Mouse (Mus musculus) cerebellum, postnatal 14 days (tissue): Measurements from ENCODE around the gene Sema4g.
"Not testable (repeated sequence)": the region's sequence is repeated elsewhere in the genome, so short reads cannot be mapped to it uniquely, and the experiment has no call there.

Source experiments
- DNase-seq, 2 experiments: peaks; one replicate each; pipeline ENCODE4 v3.0.0; 2021; ENCODE audit warnings: mixed read lengths in 2 of 2

The Sema4g gene

DNA sequence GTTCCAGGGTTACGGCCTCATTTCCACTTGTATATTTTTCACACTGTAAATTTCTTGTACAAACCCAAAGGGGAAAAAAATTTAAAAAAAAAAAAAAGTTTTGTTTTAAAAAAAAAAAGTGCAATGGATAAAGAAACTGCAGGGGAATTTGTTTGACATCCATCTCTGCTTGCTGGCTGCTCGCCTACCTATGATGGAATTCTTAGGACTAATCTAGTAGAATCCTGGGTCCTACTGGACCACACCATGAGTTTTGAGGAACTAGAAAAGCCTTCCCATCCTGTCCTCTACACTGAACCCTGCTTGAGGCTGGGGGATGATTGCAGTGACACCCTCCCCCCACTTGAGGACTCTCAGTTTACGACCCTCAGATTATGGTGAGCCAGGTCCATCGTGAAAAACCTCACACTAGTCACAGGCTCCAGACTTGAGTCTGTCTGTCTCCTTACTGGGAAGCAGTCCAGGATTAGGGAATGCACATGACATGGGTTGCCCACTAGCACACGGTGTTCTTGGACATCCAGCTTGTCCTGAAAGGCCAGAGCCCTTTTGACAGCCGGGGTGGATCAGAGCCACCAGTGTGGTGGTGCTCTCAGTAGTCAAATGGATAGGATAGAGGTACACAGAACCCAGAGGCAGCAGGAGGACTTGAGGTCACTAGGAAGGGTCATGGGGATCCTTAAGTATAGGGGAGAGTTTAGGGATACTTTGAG is 38.2 kb downstream of the Sema4g start:
- no peak for DNase-seq

DNA sequence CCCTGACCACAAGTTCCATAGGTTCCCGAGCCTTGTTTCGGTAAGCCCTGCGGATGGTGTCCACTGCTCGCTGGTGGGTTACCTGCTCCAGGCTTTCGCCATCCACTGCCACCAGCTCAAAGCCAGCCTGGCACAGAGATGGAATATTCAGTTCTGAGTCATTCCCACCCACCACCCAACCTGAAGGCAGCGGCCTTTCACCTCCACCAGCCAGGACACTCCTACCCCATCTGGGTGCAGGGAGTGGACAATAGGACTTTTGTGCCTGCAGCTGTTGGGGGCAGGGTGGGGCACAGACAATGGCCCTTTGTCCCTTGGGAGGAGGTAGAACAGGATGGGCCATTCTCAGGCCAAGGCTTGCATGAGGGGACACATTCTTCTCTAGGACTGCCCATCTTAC is 38.9 kb downstream of the Sema4g start:
- DNase-seq = no peak

DNA sequence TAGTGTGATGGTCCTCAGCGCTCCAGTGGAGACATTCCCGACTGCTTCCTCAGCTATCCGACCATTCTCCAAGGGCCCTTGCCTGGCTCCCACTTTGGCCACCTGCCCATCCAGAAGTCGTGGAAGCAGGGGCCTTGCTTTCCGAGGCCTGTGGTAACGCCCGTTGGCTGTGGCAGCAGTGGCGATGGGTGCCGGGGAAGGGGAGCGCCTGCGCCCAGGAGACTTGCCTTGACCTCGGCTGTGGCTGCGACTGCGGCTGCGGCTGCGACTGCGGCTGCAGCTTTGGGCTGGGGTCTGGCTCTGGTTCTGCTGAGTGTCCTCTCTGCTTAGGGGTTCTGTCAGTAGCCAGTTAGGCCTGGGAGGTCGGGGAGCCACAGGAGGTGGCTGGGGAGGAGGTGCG is 39.8 kb downstream of the Sema4g start:
- no peak for DNase-seq

DNA sequence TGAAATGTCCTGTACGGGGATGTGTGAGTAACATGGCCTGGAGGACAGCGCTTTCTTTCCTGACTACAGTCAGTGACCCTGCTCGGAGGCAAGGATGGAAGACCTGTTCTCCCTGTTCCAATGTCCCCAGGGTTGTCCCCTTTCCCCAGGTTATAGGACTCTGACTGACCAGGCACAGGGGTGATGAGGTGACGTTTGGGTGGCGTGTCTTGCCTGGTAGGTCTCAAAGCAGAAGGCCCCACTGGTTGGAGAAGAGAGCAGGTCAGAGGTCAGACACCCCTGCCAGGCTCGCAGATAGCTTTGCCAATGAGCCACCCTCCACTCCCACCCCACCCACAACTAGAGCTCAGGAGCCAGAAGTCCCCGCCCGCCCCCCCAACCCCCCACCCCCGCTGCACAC is 40.7 kb downstream of the Sema4g start:
- no peak for DNase-seq

DNA sequence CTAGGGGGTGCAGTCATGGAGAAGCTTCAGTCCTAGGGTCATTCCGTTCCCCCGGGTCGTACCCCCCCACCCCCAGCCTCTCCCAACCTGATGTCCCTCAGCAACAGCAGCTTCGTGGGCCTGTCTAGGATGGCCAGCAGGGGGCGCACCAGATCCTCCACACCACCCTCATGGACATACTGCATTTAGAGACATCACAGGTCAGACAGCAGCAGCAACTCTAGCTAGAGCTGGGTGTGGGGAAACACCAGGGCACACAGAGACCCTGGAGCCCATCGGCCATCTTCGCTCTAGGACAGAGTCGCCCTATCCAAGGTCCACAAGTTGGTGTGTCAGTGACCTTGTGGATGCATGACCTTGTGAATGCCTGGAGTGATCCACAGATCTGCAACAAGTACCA is 41.2 kb downstream of the Sema4g start:
- DNase-seq = peak; percentile 81 to 88

DNA sequence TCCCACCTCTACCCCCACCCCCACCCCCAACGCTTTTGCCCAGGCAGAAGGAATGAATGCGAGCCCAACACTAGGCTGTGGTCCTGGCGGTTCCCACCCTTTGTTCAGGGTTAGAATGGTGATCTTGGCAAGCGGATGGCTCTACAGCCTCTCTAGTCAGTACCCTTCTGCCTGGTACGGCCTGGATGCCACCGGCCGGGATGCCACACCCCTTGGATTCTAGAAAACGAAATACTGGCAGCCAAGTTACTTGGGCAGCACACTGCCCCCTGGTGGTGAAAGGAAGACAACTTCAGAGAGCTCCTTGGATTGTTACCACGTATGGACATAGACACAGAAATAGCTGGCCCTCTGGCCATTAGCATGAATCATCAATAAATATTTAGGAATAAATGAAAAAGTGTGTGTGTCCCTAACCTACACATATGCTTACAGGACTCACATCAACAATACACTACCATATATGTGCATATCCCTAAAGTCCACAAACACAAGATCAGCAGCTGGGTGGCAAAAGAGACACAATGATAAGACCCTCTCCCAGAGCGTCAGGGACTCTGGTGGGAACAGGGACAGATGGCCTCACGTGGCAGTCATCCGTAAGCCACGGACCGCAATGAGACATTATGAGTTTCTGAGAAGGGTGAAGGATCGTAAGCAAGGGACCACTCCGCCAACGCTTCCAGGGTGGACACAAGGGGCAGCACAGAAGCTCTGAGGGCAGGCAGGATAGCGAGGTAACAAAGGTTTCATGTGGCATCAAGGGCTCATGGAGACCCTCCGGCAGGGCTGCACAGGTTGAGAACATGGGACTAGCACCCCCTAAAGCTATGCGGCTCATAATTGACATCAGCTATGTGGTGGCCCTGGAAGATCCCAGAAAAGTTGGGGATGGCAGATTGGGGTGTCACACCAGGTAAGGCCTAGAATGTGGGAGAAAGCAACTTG is 42.1 kb downstream of the Sema4g start:
- peak; percentile 92 to 93 for DNase-seq

DNA sequence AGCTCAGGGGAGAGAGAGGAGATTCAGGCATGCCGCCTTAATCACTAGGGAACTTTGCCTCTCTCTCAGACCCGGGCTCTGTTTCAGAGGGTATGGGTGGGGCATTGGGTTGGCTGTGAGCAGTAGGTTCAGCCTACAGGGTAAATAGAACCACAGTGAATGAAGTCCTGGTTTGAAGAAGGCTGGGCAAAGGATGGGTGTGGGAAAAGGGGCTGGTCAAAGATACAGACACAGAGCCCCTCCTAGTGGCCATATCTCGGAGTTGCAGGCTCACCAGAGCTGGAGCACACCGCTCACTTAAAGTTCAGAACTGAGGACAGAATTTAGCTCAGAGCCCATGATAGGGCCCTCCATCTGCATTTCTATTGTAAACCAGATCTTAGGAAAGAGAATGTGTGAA is 42.9 kb downstream of the Sema4g start:
- peak; percentile 90 to 92 for DNase-seq

DNA sequence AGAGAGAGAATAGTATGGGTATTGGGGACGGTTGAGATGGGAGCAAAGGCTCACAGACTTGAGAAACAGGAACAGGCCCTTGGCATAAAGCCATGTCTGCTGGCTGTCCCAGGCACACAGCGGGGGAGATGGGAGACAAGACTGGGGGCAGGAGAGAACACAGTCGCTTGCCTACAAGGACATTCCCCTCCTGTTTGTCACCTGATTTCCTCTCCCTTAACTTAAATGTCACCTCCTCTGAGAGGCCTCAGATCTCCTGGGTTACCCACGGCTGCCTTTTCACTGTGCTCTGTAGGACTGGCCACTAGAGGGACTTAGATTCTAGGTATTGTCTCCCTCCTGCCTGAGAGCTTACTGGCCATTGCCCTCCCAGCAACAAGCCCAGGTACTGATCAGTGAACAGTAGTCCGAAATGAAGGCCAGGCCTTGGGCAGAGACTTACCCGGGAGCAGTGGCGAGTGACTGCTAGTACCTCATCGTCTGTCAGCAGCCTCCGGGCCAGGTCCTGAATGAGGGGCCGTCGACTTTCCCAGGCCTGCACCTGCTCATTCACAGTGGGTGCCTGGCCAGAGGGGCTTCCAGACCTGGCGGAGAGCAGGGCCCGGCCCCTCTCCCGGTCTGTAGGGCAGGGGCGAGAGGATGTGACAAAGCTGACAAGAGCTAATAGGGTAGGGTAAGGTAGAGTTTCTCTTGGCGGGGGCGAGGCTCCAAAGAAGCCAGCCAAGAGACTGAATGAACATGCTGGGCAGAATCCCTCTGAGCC is 43.9 kb downstream of the Sema4g start:
- DNase-seq = peak; percentile 61 to 63

DNA sequence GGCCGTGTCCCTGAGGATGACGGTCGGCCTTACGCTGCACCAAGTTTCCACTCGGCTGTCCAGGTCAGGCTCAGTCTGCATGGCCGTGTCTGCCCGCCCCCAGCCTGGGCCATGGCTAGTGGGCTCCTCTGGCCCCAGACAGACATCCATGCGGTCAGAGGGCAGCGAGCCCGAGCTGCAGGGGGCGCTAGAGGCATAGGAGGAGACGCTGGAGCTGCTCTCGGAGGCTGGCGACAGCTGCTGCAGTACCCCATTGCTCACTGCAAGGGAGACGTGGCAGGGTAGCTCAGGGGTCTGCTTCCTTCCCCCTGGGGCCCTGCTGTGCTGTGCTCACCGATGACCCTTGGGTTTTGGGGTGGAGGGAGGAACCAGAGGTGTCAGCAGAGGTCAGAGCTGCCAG is 48.0 kb downstream of the Sema4g start:
- peak in 1 of 2 experiments; percentile 75 for DNase-seq

DNA sequence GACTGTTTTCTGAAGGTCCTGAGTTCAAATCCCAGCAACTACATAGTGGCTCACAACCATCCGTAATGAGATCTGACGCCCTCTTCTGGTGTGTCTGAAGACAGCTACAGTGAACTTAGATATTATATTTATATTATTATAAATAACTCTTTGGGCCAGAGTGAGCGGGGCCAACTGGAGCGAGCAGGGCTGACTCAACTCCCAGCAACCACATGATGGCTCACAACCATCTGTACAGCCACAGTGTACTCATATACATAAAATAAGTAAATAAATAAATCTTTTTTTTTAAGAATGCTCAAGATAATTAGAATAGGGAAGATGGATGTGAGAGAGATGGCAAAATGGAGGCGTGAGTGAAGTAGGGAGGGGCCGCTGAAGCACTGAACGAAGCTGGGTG is 49.3 kb downstream of the Sema4g start:
- DNase-seq = not testable (repeated sequence)

DNA sequence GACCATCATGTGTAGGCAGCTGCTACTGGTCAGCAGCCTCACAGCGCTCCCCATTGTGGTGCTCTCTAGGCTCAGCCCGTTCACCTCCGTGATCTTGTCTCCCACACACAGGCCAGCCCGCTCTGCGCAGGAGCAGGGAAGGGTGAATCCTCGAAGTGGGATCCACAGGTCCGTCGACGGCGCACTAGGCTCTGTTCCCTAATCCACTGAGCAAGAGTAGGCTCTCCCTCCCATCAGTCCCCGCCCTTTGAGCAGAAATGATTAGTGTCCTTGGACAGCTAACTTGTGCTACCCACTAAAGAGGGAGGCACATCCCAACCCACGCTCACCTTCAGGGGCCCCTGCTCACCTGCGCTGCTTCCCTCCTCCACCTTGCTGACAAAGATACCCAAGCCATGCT is 51.3 kb downstream of the Sema4g start:
- no peak for DNase-seq

DNA sequence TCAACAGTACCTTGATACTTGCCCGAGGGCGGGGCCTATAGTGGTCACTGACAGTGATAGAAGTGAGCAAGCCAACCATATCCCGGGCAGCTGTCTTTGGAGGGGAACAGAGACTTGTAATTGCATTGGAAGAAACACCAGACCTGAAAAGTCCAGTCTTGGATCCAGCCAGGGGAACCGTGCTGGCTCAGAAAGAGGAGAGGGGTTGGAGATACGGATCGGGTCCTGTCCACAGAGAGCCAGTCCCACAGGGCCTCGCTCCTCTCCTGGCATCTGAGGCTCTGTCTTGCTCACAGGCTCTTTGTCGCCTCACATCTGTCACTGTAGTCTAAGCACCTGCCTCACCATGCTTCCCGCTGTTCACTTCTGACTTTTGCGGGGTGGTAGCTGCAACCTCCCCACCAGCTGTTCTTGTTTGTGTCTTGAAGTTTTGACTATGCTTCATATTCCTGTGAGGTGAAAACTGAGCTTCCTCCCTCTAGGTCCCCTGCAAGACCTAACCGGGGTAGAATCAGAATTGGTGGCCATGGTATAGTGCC is 55.6 kb downstream of the Sema4g start:
- DNase-seq = no peak

DNA sequence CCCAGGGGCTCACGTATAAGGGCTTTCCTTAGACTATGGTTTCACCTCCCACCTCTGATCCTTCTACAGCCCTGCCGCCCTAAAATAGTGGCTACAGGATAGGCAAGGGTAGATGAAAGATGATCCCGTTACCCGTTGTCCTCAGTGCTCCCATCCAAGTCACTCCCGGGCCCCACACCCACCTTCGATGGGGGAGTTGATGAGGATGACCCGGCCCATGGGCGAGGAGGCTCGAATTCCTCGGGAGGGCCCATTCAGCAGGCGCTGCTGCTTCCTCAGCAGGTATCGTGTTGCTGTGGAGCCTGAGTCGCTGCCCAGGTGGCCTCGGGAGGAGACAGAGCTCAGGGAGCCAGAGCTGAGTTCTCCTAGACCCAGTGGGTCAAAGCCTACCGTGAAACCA is 56.3 kb downstream of the Sema4g start:
- no peak for DNase-seq

DNA sequence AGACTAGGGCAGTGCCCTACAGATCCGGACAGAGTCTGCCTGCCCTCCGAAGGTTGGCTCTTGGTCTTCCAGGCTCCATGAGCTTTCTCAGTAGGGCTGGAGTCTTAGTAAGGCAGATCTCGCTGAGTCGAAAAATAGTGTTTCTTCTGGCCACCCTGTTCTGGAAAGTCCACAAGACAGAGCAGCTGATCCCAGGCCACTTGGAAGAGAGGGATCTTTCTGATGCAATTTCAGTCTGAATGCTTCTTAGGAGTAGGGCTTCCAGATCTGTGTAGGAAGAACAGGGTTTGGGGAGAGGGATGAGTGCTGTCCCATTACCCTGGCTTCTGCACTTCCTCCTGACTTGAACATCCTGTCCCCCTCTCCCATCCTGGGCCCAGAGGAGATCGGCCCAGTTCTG is 56.8 kb downstream of the Sema4g start, which contains the start of gene Pdzd7:
TSS of gene Pdzd7 (minus strand) at position 67 of the 400 bp plus-strand sequence.
- no peak for DNase-seq

DNA sequence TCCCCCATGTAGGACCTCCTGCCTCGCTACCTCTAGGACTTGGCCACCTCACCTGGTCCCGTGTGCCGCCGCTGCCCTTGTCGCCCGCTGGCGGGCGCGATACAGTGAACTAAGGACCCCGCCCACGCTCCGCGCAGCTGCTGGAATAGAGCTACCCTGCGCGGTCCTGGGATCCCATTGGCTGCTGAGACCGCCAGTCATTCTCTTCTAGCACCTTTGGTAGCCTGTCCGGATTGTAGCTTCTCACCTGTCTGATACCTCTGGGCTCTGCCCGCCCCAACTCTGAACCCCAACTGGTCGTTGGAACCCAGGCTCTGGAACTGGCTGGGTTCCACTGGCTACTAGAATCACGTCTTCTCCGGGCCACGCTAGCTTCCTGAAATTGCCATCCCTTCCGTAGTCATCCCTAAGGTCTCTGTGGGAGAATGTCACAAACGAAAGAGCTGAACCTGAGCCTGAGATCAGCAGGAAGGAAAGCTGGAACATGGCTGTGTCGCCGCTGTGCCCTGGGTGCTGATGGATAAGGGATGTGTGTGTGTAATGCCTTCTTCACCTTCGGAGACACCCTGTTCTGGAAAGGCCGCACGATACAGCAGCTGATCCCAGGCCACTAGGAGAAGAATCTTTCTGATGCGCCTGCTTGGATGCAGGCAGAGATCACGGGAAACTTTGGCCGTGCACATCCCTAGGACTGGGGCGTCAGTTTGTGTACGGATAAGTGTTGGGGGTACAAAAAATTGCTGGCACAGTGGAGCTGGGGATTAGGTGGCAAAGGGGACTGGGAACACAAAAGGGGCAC is 57.8 kb downstream of the Sema4g start:
- DNase-seq = peak; percentile 93 to 95

DNA sequence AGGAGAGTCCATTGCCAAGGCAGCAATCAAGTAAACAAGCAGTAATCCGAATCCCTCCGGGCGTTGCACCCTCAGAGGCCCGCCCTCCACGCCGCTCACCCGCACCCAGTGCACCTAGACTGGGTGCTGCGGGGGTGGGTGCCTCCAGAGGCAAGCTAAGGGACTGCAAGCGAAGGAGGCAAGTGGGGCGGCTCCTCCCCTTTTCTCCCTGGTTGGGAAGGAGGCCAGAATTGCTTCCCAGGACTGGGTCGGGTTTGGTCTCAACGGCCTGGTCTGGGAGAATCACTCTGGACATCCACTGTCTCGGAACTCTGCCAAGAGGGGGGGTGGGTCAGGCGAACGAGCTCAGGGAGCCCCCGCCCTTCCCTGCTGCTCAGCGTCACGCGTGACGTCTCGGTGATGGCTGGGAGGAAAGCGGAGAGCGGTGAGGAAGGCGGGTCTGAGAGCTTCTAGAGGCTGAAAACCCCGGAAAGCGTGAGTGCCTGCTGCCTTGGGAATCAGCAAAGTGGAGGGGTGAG is 58.6 kb downstream of the Sema4g start, which contains the start of gene Sfxn3:
TSS of gene Sfxn3 (plus strand) at position 87 of the 518 bp plus-strand sequence.
- DNase-seq = peak; percentile 98 to 99

DNA sequence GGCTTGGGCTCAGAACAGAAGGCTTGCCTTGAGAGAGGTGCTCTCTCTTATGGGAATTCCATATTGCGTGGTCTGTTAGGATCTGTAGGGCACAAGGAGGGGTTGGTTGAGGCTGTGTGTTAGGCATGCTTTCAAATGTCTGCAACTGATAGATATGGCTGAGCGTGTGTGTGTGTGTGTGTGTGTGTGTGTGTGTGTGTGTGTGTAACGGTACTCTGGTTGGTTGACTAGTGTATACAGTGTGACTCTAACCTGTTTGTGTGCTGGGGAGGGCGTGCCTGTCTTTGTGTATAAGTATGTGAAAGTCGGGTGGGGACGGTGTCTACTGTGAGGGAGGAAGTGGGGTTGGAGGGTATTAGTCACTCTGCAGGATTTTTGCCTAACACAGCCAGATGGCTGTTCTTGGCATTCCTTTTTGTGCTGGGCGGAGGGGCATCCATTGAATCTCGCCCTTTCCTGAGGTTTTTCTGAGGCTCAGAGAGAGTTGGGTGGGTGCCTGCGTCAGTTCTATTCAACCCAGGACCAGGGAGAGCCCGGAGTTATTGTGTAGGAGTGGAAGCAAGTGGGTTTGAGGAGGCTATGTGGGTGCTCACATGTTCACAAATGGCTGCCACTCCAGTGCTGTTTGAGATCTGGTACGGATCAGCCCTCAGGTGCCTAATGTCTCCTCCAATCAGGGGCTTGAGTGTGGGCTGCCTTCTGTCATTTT is 59.2 kb downstream of the Sema4g start:
- DNase-seq = peak; percentile 68

DNA sequence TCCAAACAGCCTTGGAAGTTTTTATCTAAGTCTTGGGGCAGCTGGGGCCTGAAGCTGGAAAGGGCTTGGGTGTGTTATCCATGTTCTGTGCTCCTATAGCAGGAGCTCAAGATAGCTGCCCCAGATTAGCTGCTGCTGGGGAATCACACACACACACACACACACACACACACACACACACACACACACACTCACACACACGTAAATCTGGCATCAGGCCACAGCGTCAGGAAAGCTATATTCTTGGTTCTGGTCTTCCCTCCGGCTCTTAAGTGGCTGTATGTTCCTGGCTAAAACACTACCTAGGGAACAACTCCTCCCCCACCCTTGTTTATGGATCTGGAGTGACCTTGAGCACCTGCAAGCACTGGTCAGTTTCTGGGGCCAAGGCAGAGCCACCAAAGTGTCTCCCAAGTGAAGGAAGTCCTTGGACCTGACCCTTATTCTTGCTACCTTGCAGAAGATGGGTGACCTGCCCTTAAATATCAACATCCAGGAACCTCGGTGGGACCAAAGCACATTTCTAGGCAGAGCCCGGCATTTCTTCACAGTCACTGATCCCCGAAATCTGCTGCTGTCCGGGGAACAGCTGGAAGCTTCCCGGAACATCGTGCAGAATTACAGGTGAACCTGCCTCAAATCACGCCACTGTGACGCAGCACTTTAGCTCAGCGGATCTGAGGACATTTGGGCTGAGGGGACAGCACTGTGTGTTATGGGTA is 59.9 kb downstream of the Sema4g start:
- peak; percentile 35 to 55 for DNase-seq

DNA sequence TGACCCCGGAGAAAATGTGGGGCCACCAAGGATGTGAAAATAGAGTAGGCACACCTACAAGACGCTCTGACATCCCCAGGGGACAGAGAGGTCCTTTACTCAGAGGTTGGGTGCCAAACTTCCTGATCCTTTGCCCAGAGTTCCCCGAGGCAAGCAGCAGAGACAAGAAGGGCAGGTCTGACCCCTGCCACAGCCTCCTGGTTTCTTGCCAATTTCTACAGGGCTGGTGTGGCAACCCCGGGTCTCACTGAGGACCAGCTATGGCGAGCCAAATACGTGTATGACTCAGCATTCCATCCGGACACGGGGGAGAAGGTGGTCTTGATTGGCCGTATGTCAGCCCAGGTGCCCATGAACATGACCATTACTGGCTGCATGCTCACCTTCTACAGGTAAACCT is 60.6 kb downstream of the Sema4g start:
- no peak for DNase-seq
